Mouse (Mus musculus) C2C12 (cell line): ENCODE data around the gene Kcnh1. TPM values are rescaled to one million over a fixed set of nuclear protein-coding genes. Genes with fewer than 3 reads are reported as not detected.

Source experiments
- H3K27me3 ChIP-seq: one replicate; pipeline ENCODE4 v1.6.1; 2011; ENCODE audit not compliant: control insufficient read depth, insufficient read depth, insufficient read length
- H3K36me3 ChIP-seq: one replicate; pipeline ENCODE4 v1.6.1; 2011; ENCODE audit not compliant: control insufficient read depth, insufficient read depth
- H3K4me3 ChIP-seq: one replicate; pipeline ENCODE4 v1.5.1; 2011; ENCODE audit warnings: mild to moderate bottlenecking, control low read depth; ENCODE audit not compliant: poor library complexity, insufficient read depth, severe bottlenecking
- H3K79me2 ChIP-seq: one replicate; pipeline ENCODE4 v1.6.1; 2011; ENCODE audit not compliant: control insufficient read depth, insufficient read depth
- H3K79me3 ChIP-seq: one replicate; pipeline ENCODE4 v1.6.1; 2011; ENCODE audit warnings: low read depth, control low read depth
- H3ac ChIP-seq: one replicate; pipeline ENCODE3; 2011; ENCODE audit warnings: low read depth; ENCODE audit not compliant: control insufficient read depth, insufficient read length
- CEBPB ChIP-seq: IDR thresholded peaks from one replicate; pipeline ENCODE4 v1.6.1; 2011; ENCODE audit warnings: low read depth, mild to moderate bottlenecking, control low read depth, moderate library complexity
- CTCF ChIP-seq: IDR thresholded peaks from one replicate; pipeline ENCODE4 v1.5.1; 2011; ENCODE audit not compliant: control insufficient read depth, insufficient read depth, insufficient read length
- FOSL1 ChIP-seq: IDR thresholded peaks from one replicate; pipeline ENCODE4 v1.8.0; 2011; ENCODE audit warnings: mild to moderate bottlenecking, low read length; ENCODE audit not compliant: poor library complexity, insufficient read depth, severe bottlenecking
- MAX ChIP-seq: IDR thresholded peaks from one replicate; pipeline ENCODE4 v1.6.1; 2011; ENCODE audit warnings: mild to moderate bottlenecking, control low read depth
- MYOD1 ChIP-seq: IDR thresholded peaks from one replicate; pipeline ENCODE4 v1.6.1; 2011; ENCODE audit warnings: low read depth; ENCODE audit not compliant: control insufficient read depth, insufficient read length
- MYOG ChIP-seq: IDR thresholded peaks from one replicate; pipeline ENCODE4 v1.6.1; 2011; ENCODE audit not compliant: control insufficient read depth, insufficient read length; ENCODE audit errors: extremely low read depth
- USF1 ChIP-seq: IDR thresholded peaks from one replicate; pipeline ENCODE4 v1.6.1; 2011; ENCODE audit warnings: low read depth, mild to moderate bottlenecking, control low read depth, moderate library complexity
- polyA plus RNA-seq: library from polyadenylated mRNA; unstranded; fragments of >200 nt; fragmentation: generic; extraction: Trizol; gene quantifications from one replicate; pipeline ENCODE4 v1.2.1, GENCODE M21; 2012; ENCODE audit warnings: missing spikeins

Kcnh1 gene
- polyA plus RNA-seq, 1 experiment = 0.04 TPM

DNA sequence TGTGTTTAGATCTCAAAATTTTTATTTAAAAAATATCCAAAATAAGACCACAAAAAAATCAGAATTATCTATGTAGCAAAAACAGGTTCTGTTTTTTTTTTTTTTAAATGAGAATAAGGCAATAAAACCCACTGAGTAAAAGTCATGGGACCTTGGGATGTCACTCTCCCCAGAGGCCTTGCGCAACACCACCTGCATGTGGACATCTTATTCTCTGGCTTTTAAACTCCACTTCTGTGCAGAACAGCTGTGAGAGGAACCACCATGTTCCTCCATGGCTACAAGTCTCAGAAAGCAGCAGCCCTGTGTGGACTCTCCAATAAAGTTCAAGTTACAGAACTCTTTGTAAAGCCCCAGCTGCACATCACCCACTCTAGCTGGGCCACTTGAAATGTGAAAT, 322.2 kb downstream of the Kcnh1 start:
- Histone ChIP-seq H3K79me3 (no peaks in the 10 kb centered on the region), H3K79me2 (no peaks in the 10 kb centered on the region), H3K27me3 (no peaks in the 10 kb centered on the region), H3ac (no peak overlapping the region), H3K4me3 (no peak overlapping the region), H3K36me3 (no peaks in the 10 kb centered on the region)
- no peak for TF ChIP-seq FOSL1
- no peak for TF ChIP-seq MAX
- TF ChIP-seq CTCF = no peak
- TF ChIP-seq MYOD1 = no peak
- no peak for TF ChIP-seq MYOG
- TF ChIP-seq USF1 = no peak
- TF ChIP-seq CEBPB = no peak

DNA sequence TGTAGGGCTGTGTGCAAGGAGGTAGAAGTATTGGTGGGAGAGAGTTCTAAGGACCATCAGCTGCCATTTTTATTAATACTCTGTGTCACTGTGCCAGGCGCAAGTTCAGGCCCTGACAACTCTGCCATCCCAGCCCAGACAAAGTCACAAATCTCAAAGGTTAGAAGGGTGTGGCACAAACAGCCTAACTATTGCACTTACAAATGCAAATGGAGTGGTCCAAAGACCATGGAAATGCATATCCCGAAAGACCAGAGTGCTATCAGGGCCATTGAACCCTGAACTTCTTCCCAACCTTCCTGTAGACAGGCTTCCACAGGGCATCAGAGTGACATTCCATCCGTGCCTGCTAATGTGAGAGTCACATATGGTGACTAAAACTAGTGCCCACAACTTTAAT, 324.8 kb downstream of the Kcnh1 start:
- H3K4me3 ChIP-seq = no peak overlapping the region
- no peaks in the 10 kb centered on the region for H3K79me2 ChIP-seq
- H3K27me3 ChIP-seq = no peaks in the 10 kb centered on the region
- TF ChIP-seq FOSL1 = no peak
- no peaks in the 10 kb centered on the region for H3K36me3 ChIP-seq
- H3ac ChIP-seq = no peak overlapping the region
- no peaks in the 10 kb centered on the region for H3K79me3 ChIP-seq

DNA sequence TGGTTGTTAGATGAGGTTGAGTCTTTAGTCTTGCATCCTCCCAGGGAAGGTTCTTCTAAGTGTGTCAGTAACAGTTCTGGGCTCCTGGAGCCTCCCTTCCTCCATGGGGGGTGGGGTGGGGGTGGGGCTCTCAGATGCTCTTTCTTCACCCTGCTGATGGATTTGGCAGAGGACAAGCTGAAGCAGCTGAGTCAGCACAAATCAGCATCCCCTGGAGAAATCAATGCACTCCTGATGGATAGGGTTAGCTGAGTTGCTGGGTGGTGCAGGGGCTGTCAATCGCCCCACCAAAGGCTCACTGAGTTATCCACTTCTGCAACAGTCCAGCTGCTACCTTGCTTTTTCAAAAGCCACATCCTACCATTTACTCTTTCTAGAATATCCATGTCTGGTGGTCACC, 329.1 kb downstream of the Kcnh1 start:
- Histone ChIP-seq H3K27me3 (no peaks in the 10 kb centered on the region), H3K79me3 (no peaks in the 10 kb centered on the region), H3K79me2 (no peaks in the 10 kb centered on the region), H3K4me3 (no peak overlapping the region), H3ac (no peak overlapping the region), H3K36me3 (no peaks in the 10 kb centered on the region)
- TF ChIP-seq FOSL1 = no peak
- TF ChIP-seq USF1 = no peak
- TF ChIP-seq CEBPB = no peak
- no peak for TF ChIP-seq MAX
- TF ChIP-seq MYOG = no peak

DNA sequence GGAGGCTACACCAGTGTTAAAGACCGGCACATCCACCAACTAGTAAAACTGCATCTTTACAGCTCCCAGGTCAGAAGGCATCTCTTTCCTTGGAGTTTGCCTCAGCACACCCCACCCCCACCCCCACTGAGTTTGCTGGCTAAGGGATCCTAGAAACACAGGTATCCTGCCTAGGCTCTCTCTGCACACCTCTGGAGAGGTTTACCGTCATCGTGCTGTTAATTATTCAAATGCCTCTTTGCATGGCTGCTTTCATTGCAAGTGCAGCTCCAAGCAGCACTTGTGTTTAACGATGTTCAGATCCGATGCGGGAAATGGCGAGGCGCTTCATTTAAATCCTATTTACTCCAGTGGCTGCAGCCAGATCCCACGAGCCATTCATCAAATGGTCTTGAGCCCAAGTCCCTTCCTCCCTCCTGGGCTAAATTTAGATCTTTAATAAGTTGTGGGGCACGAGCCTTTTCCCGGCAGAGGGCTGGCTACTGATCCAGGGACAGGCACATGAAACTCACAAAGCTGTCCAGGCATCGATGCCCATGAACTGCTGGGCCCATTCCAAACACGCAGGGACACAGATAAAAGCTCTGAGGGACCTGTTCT, 330.4 kb downstream of the Kcnh1 start:
- no peak overlapping the region for H3ac ChIP-seq
- H3K79me3 ChIP-seq = no peaks in the 10 kb centered on the region
- H3K36me3 ChIP-seq = no peaks in the 10 kb centered on the region
- no peaks in the 10 kb centered on the region for H3K27me3 ChIP-seq
- no peaks in the 10 kb centered on the region for H3K79me2 ChIP-seq
- no peak overlapping the region for H3K4me3 ChIP-seq
- TF ChIP-seq CEBPB (no peak), USF1 (no peak), MAX (no peak), FOSL1 (no peak), MYOG (no peak), MYOD1 (no peak), CTCF (no peak)

DNA sequence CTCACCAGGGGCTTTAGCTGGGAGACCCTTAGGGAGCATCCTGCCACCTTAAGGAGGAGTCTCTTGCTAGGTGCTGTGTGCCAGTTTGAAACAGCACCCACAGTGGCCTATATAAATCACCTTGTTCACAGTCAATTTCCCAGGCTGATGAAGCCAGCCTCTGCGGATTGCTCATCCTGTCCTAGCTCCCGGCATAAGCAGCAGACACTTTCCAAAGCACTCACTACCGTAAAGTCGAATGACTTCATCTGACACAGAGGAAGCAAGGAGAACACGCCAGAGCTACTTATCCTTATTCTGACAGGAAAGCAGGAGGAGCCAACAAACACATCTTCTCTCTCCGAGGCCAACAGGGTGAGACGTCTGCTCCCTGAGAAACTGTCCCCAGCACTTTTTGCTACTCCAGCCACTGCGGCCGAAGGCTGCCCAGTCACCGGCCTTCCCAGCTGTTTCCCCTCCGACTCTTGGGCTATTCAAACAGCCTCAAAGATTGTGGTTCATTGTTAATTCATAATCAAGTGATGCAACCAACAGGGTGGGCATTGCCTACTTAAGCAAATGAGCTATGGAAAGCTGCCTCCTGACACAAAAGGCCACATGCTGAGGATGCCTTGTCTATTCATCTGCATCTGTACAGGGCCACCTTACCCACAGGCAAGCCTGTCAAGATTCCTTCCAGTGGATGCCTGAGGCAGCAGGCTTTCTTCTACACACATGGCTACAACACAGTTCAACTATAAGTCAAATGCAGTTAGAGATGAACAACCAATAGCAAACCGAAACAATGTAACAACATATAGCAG, 332.0 kb downstream of the Kcnh1 start:
- no peaks in the 10 kb centered on the region for H3K79me2 ChIP-seq
- H3K79me3 ChIP-seq = no peaks in the 10 kb centered on the region
- H3K36me3 ChIP-seq = no peaks in the 10 kb centered on the region
- no peak overlapping the region for H3K4me3 ChIP-seq
- H3ac ChIP-seq = no peak overlapping the region
- H3K27me3 ChIP-seq = no peaks in the 10 kb centered on the region
- no peak for TF ChIP-seq MYOG
- no peak for TF ChIP-seq MAX
- TF ChIP-seq CEBPB = no peak
- no peak for TF ChIP-seq MYOD1
- no peak for TF ChIP-seq USF1
- TF ChIP-seq CTCF = no peak
- TF ChIP-seq FOSL1 = no peak

DNA sequence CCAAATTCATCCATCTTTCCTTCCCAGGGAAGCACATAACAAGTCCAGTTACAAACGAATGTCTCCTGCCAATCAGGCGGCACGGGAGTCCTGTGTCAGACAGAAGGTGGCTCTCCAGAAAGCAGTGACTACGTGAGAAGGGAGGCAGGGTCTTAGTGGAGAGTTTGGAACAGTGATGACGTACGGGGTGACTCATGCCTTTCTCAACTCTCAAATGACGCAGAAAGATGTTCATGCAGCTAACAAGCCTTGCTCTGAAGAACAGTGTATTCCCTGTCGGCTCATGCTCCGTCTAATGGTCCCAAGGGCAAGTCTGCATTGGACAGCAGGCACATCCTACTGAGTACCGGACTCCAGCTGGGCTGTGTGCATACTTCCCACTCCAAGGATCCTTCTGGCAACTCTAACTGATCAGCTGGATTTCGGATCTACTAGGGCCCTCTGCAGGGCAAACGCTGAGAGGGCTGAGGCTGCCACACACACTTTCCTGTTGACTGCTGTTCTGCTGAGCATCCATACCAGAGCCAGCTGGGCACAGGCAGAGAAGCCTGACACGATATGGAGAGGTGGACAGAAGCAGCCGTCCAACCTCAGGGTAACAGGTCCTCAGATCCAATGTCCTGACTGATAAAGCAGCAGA, 335.3 kb downstream of the Kcnh1 start:
- Histone ChIP-seq H3K79me3 (no peaks in the 10 kb centered on the region), H3K36me3 (no peaks in the 10 kb centered on the region), H3K4me3 (no peak overlapping the region), H3K27me3 (no peaks in the 10 kb centered on the region), H3ac (no peak overlapping the region), H3K79me2 (no peaks in the 10 kb centered on the region)
- TF ChIP-seq MAX (no peak), FOSL1 (no peak), CTCF (no peak), USF1 (no peak)
